ENCODE assay signal across 9 mouse cellular contexts in genomic region chr2:170856085-170856484, GRCm38 (mm10).
A peak's percentile ranks its signal among the peaks of the same experiment; 100 is the strongest.
DNase-seq lines count a peak whose midpoint lies in the region; ATAC-seq and TF ChIP-seq lines count a peak whose summit lies in the region.
"Had no signal": no experiment of that assay in that cellular context is flagged by ENCODE, and none has a peak within 500 bp of the region (broad histone marks: within the 10 kb centered on the region; RNA-seq: fewer than 3 reads in every experiment).

No protein-coding gene starts in this region.

- WGBS in kidney, embryonic 16.5 days: 25% methylated on average over 5 of the region's 5 CpGs
- WGBS in forebrain, postnatal 0 days: 40% methylated on average over 5 of the region's 5 CpGs
- 53% methylated on average over 5 of the region's 5 CpGs for WGBS in heart, embryonic 15.5 days

- no peak overlapping the region for H3K27ac ChIP-seq in kidney, embryonic 16.5 days (ENCODE audit: low read length)
- peak overlapping the region; percentile 87 for H3K27ac ChIP-seq in forebrain, postnatal 0 days (ENCODE audit: low read depth, low read length)
- peak overlapping the region; percentile 53 for H3K27ac ChIP-seq in heart, embryonic 15.5 days

- H3K4me3 ChIP-seq in kidney, embryonic 16.5 days (ENCODE audit: low read length): no peak overlapping the region
- H3K4me3 ChIP-seq in forebrain, postnatal 0 days (ENCODE audit: low read depth, low read length): no peak overlapping the region
- H3K4me3 ChIP-seq in heart, embryonic 15.5 days: no peak overlapping the region

- ATAC-seq in kidney, embryonic 16.5 days (ENCODE audit: low FRiP score, low TSS enrichment): no peak
- ATAC-seq in forebrain, postnatal 0 days: peak; percentile 69
- ATAC-seq in heart, embryonic 15.5 days (replicated peaks; ENCODE audit: insufficient number of reproducible peaks, insufficient read depth, low FRiP score, low read depth): no peak

- H3K9me3 ChIP-seq in kidney, embryonic 16.5 days (ENCODE audit: low read length): no peaks in the 10 kb centered on the region
- no peaks in the 10 kb centered on the region for H3K9me3 ChIP-seq in forebrain, postnatal 0 days (ENCODE audit: low read length)
- H3K9me3 ChIP-seq in heart, embryonic 15.5 days (replicated peaks): no peaks in the 10 kb centered on the region

- no peak overlapping the region for H3K9ac ChIP-seq in kidney, embryonic 16.5 days (replicated peaks; ENCODE audit: low read length)
- 0 out of 2 replicates have a peak overlapping the region, but pooled peaks have one; percentile 14 for H3K9ac ChIP-seq in forebrain, postnatal 0 days
- no peak overlapping the region for H3K9ac ChIP-seq in heart, embryonic 15.5 days

- peaks cover 7% of the 10 kb centered on the region for H3K4me1 ChIP-seq in kidney, embryonic 16.5 days (ENCODE audit: insufficient read depth, low read length)
- H3K4me1 ChIP-seq in forebrain, postnatal 0 days (ENCODE audit: insufficient read depth): peaks cover 4% of the 10 kb centered on the region; the same call in 1 of the 2 replicates
- H3K4me1 ChIP-seq in heart, embryonic 15.5 days (replicated peaks): peaks cover 6% of the 10 kb centered on the region

- no peaks in the 10 kb centered on the region for H3K36me3 ChIP-seq in kidney, embryonic 16.5 days (ENCODE audit: insufficient read depth, low read length)
- H3K36me3 ChIP-seq in forebrain, postnatal 0 days (ENCODE audit: insufficient read depth): no peaks in the 10 kb centered on the region
- H3K36me3 ChIP-seq in heart, embryonic 15.5 days: no peaks in the 10 kb centered on the region

- H3K27me3 ChIP-seq in kidney, embryonic 16.5 days (ENCODE audit: insufficient read depth, low read length): no peaks in the 10 kb centered on the region
- no peaks in the 10 kb centered on the region for H3K27me3 ChIP-seq in forebrain, postnatal 0 days (ENCODE audit: insufficient read depth, low read length)
- H3K27me3 ChIP-seq in heart, embryonic 15.5 days: no peaks in the 10 kb centered on the region

- peak; percentile 53 for DNase-seq in kidney, postnatal 10 days
- DNase-seq in forebrain, postnatal 0 days: peak; percentile 75
- DNase-seq in lung, postnatal 14 days: peak; percentile 28
- DNase-seq in thymus, postnatal 0 days (ENCODE audit: low spot score): no peak
- no peak for DNase-seq in urinary bladder, postnatal 10 days (ENCODE audit: low spot score)
- DNase-seq: cerebellum, adult 18-20 months; thymus, adult 18-20 months had no signal

- TF ChIP-seq CTCF in forebrain, postnatal 0 days (IDR thresholded peaks at IDR 0.05; ENCODE audit: low read depth): no peak

- no peak overlapping the region for H3K4me2 ChIP-seq in kidney, embryonic 16.5 days (replicated peaks; ENCODE audit: low read depth, low read length)
- no peak overlapping the region for H3K4me2 ChIP-seq in forebrain, postnatal 0 days (ENCODE audit: low read depth)
- H3K4me2 ChIP-seq in heart, embryonic 15.5 days: no peak overlapping the region

Comparison
In these comparisons a context has a peak if more than half of its experiments do, and no peak if none do; other contexts are left out.
1. DNase-seq: peak in kidney, postnatal 10 days (single experiment), forebrain, postnatal 0 days (single experiment) and lung, postnatal 14 days (single experiment); none in thymus, postnatal 0 days (single experiment) and urinary bladder, postnatal 10 days (single experiment).